Mouse (Mus musculus) right cerebral cortex, postnatal 10 days (tissue): Measurements from ENCODE around the gene Plekhh3.

ENCODE experiments used
- DNase-seq, 2 experiments: peaks; one replicate each; pipeline ENCODE4 v3.0.0; 2021; ENCODE audit warnings: low spot score in 2 of 2

Gene Plekhh3

GRCm38 (mm10) chr11:101186526-101187247 lies 15.5 kb upstream of the Plekhh3 start:
- no peak for DNase-seq

GRCm38 (mm10) chr11:101185441-101185840 lies 14.3 kb upstream of the Plekhh3 start:
- DNase-seq = no peak

- DNase-seq = no peak
These were observed 13.8 kb upstream of the Plekhh3 start for GRCm38 (mm10) chr11:101184984-101185383.

- no peak for DNase-seq
These were observed 11.8 kb upstream of the Plekhh3 start for GRCm38 (mm10) chr11:101182771-101183517.

GRCm38 (mm10) chr11:101181961-101182360 lies 10.8 kb upstream of the Plekhh3 start:
- DNase-seq = no peak

- peak in 1 of 2 experiments; percentile 76 for DNase-seq
These were observed 9.9 kb upstream of the Plekhh3 start for GRCm38 (mm10) chr11:101180846-101181740.

GRCm38 (mm10) chr11:101180261-101180660 lies 9.1 kb upstream of the Plekhh3 start:
- no peak for DNase-seq

- DNase-seq = no peak
These were observed 8.2 kb upstream of the Plekhh3 start for GRCm38 (mm10) chr11:101179306-101179705.

GRCm38 (mm10) chr11:101178061-101179058 lies 7.2 kb upstream of the Plekhh3 start:
- DNase-seq = no peak

- DNase-seq = peak; percentile 79 to 82
These were observed 6.0 kb upstream of the Plekhh3 start for GRCm38 (mm10) chr11:101176933-101177773.

GRCm38 (mm10) chr11:101176117-101176691 lies 5.1 kb upstream of the Plekhh3 start:
- DNase-seq = peak; percentile 60 to 69

- DNase-seq = peak; percentile 72 to 79
These were observed 4.5 kb upstream of the Plekhh3 start for GRCm38 (mm10) chr11:101175636-101176116.

- DNase-seq = no peak
These were observed 3.9 kb upstream of the Plekhh3 start, which contains the start of gene Ccr10 for GRCm38 (mm10) chr11:101174851-101175628. TSS of gene Ccr10 (minus strand) at chr11:101175443.

- peak in 1 of 2 experiments; percentile 65 for DNase-seq
These were observed 3.2 kb upstream of the Plekhh3 start for GRCm38 (mm10) chr11:101174389-101174745.

- peak; percentile 78 to 80 for DNase-seq
These were observed 2.7 kb upstream of the Plekhh3 start for GRCm38 (mm10) chr11:101173631-101174388.

- DNase-seq = no peak
These were observed 2.0 kb upstream of the Plekhh3 start for GRCm38 (mm10) chr11:101173112-101173511.

GRCm38 (mm10) chr11:101172434-101172815 lies 1.3 kb upstream of the Plekhh3 start:
- no peak for DNase-seq
